Mouse (Mus musculus) heart, postnatal 0 days (tissue): Measurements from ENCODE around the gene Eno2.

ENCODE experiments used
- CTCF ChIP-seq: IDR thresholded peaks from 2 replicates; pipeline ENCODE4 v1.5.1; 2016; ENCODE audit warnings: antibody characterized with exemption, control low read depth, low read depth
- EP300 ChIP-seq: IDR thresholded peaks from 2 replicates; pipeline ENCODE4 v1.6.1; 2016; ENCODE audit warnings: antibody characterized with exemption, low read depth

- TF ChIP-seq CTCF (peak; percentile 79), EP300 (no peak)
Measured at GRCm38 (mm10) chr6:124809052-124809774, 39.7 kb upstream of the Eno2 start.
